Mouse (Mus musculus) E14TG2a.4 (cell line): ENCODE results near the gene Ttc28.
A peak's percentile ranks its signal among the peaks of the same experiment; 100 is the strongest.
"Not testable (repeated sequence)": the region's sequence is repeated elsewhere in the genome, so short reads cannot be mapped to it uniquely, and the experiment has no call there.

Source experiments
- H3K27me3 ChIP-seq: 2 replicates; pipeline ENCODE4 v1.6.1; 2014; ENCODE audit warnings: low read length, control low read depth; ENCODE audit not compliant: insufficient read depth
- H3K36me3 ChIP-seq: 2 replicates; pipeline ENCODE4 v1.6.1; 2014; ENCODE audit warnings: low read length, control low read depth; ENCODE audit not compliant: insufficient read depth
- H3K4me1 ChIP-seq: replicated peaks from 2 replicates; pipeline ENCODE4 v1.6.1; 2014; ENCODE audit warnings: low read depth, low read length, control low read depth
- H3K4me3 ChIP-seq: replicated peaks from 2 replicates; pipeline ENCODE4 v1.5.1; 2014; ENCODE audit warnings: mild to moderate bottlenecking, low read length
- H3K9me3 ChIP-seq: 2 replicates; pipeline ENCODE4 v1.6.1; 2014; ENCODE audit warnings: low read length, control low read depth
- CTCF ChIP-seq: conservative IDR thresholded peaks from 2 replicates; pipeline ENCODE4 v1.5.1; 2014; ENCODE audit warnings: low read length
- NANOG ChIP-seq: IDR thresholded peaks from 2 replicates; pipeline ENCODE4 v1.6.1; 2014; ENCODE audit warnings: borderline replicate concordance, low read length, mixed read lengths
- POU5F1 ChIP-seq: IDR thresholded peaks from 2 replicates; pipeline ENCODE4 v1.6.1; 2014; ENCODE audit warnings: low read length, borderline replicate concordance

The Ttc28 gene

DNA sequence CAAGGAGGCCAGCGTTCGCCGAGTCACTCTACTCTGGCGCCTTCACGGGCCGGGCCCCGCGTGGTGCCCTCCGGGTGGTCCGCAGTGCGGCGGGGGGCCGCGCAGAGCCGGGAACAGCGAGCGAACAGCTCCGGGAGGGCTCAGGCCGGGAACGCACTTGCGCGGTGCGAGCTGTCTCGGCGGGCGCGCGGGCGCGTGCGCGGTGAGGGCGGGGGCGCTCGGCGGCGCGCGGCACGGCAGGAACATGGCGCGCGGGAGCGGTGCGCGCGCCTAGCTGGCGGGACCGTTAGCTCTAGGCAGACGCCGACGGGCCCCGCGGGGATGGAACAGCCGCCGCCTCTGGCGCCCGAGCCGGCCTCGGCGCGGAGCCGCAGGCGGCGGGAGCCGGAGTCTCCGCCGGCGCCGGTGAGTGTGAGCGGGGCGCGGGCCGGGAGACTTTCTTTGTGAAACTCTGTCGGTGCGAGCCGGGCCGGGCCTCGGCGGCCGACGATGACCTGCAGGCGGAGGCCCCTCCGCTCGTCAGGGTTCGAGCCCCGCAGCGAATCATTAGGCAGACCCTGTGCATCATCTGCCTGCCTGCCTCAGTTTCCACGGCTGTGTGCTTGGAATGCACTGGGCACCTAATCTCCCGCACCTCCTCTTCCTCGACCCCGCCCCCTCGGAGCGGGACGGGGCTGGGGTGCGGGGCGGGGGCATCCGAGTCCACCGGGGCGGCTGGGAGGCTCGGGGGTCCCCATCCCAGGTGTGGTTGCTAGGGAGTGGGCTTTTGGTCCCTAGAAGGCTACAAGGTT, at the start of gene Ttc28:
Gene Ttc28, plus strand, starts transcription at position 220 of the 791 bp plus-strand sequence.
- Histone ChIP-seq H3K4me3 (peak within 1 kb of the TSS; percentile 90), H3K9me3 (no peaks in the 10 kb centered on the region), H3K27me3 (peaks cover 6% of the 10 kb centered on the region; the same call in 1 of the 2 replicates), H3K4me1 (peaks cover 44% of the 10 kb centered on the region), H3K36me3 (peaks cover 17% of the 10 kb centered on the region)
- TF ChIP-seq CTCF (no peak), POU5F1 (no peak), NANOG (no peak)

DNA sequence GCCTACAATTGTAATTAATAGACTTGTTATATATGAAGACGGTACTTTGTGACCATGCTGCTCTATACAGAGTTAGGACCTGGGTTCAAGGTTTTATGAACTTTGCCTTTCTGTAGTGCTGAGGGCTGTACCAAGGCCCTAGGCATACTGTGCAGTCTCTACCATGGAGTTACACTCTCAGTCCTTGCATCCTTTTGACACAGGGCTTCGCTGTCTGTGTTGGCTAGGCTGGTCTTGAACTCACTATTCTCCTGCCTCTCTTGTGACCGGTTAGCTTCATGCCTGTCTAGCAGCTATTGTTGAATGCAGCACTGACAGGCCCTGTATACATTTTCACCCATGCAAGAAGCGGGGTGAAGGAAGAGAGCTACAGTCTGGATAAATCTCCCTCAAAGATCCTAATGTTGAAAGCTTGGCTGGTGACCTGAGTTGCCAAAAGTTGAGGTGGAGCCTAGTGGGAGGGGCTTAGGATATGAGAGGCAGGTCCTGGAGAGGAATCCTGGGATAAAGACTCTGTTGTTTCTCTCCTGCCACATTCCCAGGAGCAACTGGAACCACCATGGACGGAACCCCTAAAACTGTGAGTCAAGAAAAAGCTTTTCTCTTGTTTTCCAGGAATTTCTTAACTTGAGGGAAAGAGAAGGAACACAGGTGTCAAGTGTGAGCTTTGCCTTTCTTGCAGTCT, 48.4 kb upstream of the Ttc28 start:
- TF ChIP-seq NANOG (no peak), POU5F1 (no peak), CTCF (no peak)
- Histone ChIP-seq H3K4me3 (no peak overlapping the region), H3K9me3 (no peaks in the 10 kb centered on the region), H3K36me3 (peaks cover 23% of the 10 kb centered on the region), H3K27me3 (no peaks in the 10 kb centered on the region), H3K4me1 (peaks cover 17% of the 10 kb centered on the region)

DNA sequence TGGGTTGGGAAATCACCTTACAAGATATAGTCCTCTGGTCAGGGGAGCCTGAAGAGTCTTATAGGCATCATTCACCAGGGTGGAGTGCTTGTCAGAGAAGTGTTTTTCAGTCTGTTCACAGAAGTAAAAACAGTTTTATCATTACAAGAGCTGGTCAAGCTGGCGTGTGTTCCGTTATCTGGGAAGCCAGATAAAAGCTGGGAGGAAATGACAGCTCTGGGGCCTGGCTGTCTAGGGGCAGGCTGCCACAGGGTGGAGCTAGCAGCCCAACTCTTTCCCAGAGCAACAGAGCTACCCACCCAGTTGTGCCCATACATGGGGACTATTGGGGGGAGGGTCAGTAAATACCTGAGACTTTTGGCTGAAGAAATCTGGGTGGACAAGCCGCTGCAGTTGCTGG, 43.6 kb upstream of the Ttc28 start:
- peaks cover 32% of the 10 kb centered on the region for H3K4me1 ChIP-seq
- H3K9me3 ChIP-seq = no peaks in the 10 kb centered on the region
- no peak for TF ChIP-seq POU5F1
- no peak for TF ChIP-seq NANOG
- TF ChIP-seq CTCF = peak; percentile 30
- peaks cover 24% of the 10 kb centered on the region for H3K36me3 ChIP-seq
- no peak overlapping the region for H3K4me3 ChIP-seq
- no peaks in the 10 kb centered on the region for H3K27me3 ChIP-seq

DNA sequence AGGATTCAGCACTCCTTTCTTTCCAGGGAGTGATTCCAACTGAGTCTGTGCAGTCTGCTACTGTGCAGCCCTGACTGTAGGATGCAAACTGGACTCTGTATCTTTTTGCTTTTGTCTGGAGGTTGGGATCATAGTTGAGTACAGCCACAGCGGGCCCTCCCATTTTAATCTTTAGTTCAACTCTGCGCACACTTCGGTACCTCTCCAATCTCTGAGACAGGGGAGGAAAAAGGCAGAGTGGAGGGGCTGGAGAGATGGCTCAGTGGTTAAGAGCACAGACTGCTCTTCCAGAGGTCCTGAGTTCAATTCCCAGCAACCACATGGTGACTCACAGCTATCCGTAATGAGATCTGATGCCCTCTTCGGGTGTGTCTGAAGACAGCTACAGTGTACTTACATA, 41.6 kb upstream of the Ttc28 start:
- H3K4me3 ChIP-seq, H3K27me3 ChIP-seq, H3K9me3 ChIP-seq: not testable (repeated sequence)
- peaks cover 40% of the 10 kb centered on the region for H3K4me1 ChIP-seq
- H3K36me3 ChIP-seq = peaks cover 40% of the 10 kb centered on the region

DNA sequence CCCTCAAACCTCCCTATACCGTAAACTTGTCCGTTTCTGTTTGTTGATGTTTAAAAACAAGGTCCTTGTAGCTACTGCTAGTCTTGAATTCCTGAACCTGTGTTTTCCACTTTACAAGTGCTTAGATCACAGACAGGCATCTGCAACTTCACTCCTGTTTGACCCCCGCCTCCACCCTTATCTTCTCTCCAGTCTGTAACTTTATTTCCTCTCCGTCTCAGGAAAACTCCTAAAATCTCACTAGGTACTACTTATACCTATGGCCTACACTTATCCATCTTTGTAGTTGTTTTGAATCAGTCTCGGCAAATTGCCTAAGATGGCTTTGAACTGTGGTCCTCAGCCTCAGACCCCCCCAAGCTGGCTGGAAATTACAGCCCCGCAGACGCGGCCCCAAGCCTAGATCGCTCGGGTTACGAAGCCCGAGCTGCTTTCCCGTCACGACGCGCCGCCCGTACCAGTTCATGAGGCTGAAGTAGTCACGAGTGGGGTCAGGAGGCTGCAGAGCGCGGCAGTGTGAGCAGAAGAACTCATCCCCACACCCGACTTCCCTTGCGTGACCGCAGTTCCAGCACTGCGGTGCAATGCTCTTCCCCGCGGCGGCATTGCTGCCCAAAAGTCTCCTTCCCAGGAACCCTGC, 40.4 kb upstream of the Ttc28 start:
- H3K27me3 ChIP-seq = no peaks in the 10 kb centered on the region
- H3K4me3 ChIP-seq = peak overlapping the region; percentile 90
- TF ChIP-seq CTCF (no peak), NANOG (no peak), POU5F1 (no peak)
- peaks cover 40% of the 10 kb centered on the region for H3K4me1 ChIP-seq
- no peaks in the 10 kb centered on the region for H3K9me3 ChIP-seq
- H3K36me3 ChIP-seq = peaks cover 34% of the 10 kb centered on the region

DNA sequence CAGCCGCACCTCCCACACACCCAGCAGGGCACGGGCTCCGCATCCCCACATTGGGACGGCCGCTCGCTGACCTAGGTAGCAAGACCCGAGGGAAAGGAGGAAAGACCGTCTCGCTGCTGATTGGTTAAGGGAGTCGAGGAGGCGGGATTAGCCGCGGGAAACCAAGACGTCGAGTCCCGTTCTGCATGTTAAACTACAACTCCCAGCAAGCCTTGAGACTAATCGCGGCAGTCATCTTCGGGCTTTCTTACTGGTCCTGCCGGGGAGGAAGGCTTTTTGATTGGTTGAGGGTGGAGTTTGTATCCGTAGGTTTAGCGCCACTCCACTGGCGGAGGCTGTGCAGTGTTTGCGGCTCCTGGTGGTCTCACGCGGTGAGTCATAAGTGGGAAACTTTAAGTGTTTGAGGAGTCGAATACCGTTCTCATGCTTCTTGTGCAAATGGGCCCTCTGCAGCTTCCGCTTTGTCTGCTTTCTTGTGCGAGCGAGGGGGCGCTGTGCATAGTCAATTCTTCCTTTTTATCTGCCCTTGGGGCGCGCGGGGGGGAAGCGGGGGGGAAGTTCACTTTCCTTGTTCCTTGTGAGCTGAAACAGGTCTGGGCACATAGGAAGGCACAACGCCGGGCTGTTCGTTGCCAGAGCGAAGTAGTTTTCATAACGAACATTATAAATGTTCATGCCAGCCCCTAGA, 39.8 kb upstream of the Ttc28 start, which contains the start of the genes Hscb and Chek2:
Gene Hscb, minus strand, starts transcription at position 100 of the 688 bp plus-strand sequence.
Gene Chek2, plus strand, starts transcription at position 302 of the 688 bp plus-strand sequence.
- Histone ChIP-seq H3K9me3 (no peaks in the 10 kb centered on the region), H3K27me3 (no peaks in the 10 kb centered on the region), H3K4me1 (peaks cover 40% of the 10 kb centered on the region), H3K4me3 (peak within 1 kb of the TSS; percentile 90), H3K36me3 (peaks cover 28% of the 10 kb centered on the region)
- TF ChIP-seq NANOG = peak; percentile 87
- TF ChIP-seq CTCF = no peak; the same call in 1 of the 2 replicates
- TF ChIP-seq POU5F1 = no peak

DNA sequence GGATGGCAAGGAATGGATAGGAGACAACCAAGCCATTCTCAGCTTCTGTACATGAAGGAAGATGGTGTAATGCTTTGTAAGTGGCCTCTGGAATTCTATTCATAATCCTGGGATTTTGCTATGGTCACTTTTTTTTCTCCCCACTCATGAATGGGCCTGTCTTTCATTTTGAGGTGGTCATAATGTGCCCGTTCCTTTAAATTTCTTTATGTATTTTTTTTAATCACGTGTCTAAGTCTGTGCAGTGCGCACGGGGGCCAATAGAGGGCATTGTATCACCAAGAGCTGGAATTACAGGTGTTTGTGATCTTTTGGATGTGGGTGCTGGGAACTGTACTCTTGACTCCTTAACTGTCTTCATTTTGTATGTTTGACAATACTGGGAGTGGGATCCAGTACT, 39.1 kb upstream of the Ttc28 start:
- H3K4me1 ChIP-seq = peaks cover 38% of the 10 kb centered on the region
- H3K9me3 ChIP-seq = no peaks in the 10 kb centered on the region
- H3K4me3 ChIP-seq = peak overlapping the region; percentile 90
- no peaks in the 10 kb centered on the region for H3K27me3 ChIP-seq
- H3K36me3 ChIP-seq = peaks cover 25% of the 10 kb centered on the region
- TF ChIP-seq NANOG (no peak), CTCF (peak; percentile 82), POU5F1 (no peak)
